Mouse (Mus musculus) gastrocnemius, postnatal 10 days (tissue): Measurements from ENCODE around the gene Tomm20. TPM values are rescaled to one million over a fixed set of nuclear protein-coding genes. Genes with fewer than 3 reads are reported as not detected.
"Not testable (repeated sequence)": the region's sequence is repeated elsewhere in the genome, so short reads cannot be mapped to it uniquely, and the experiment has no call there.

Experiments
- DNase-seq: peaks from one replicate; pipeline ENCODE4 v3.0.0; 2021; ENCODE audit warnings: mixed read lengths
- total RNA-seq, 2 experiments: library from RNA; stranded (reverse); gene quantifications; 2 replicates each; pipeline ENCODE4 v1.2.3; 2021

The Tomm20 gene
- total RNA-seq, 2 experiments from 2014 or later = 114 to 122 TPM

DNA sequence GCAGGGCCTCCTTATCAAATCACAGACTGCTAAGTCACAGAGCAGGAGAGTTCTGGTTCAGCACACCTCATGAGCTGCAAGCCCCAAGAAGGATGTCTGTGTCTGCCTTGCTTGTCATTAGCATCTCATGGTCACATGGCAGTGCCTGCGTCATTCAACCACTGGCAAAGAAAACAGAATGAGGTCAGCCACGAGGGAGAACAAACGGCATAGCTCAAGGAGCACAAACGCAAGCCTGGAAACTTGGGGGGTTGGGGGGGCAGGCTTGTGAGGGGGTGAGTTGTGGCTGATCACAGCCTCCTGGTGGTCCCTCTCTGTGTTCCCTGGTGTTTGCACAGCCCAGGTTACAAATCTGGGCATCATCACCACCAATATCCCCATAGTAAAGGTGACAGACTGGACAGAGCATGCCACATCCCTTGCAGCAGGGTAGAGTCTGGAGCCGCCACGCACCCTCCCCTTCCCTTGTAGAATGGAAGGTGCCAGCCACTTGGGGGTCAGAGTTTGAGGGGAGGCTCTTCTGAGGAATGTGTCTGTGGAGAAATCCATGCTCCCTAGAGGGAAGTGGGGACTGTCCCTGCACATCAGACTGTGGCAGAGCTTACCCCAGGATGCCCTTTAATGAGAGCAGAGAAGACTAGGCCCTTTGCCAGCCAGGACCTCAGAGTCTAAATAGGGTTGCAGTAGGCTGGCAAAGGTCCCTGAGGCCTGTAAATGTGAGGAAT, 61.3 kb downstream of the Tomm20 start:
- peak; percentile 53 for DNase-seq

DNA sequence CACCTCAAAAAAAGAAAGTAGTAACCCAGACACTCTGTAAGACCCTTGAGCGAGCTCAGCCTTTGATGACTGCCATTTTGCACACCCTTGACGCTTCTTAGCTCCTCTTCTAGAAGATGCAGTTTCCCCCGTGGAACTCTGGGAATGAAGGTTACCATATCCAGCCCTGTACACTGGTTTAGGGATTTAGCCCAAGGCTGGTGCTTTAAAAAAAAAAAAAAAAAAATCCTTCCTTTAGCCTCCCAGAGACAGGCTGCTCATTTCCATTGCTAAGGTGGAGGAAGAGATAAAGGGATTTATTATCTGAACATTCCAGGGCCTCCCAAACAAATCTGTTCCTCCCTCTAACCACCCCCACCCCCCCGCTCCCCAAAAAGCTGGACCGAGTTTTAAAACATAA, 61.9 kb downstream of the Tomm20 start:
- no peak for DNase-seq

DNA sequence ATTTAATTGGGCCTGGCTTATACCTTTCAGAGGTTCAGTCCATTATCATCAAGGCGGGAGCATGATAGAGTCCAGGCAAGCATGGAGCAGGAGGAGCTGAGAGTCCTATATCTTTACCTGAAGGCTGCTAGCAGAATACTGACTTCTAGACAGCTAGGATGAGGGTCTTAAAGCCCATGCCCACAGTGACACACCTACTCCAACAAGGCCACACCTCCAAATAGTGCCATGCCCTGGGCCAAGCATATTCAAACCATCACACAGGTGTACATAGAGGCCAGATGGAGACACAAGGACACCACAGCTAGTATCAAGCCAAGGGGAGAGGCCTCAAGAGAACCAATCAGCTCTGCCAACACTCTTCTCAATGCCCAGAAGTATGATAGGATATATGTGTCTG, 63.1 kb downstream of the Tomm20 start:
- not testable (repeated sequence) for DNase-seq

DNA sequence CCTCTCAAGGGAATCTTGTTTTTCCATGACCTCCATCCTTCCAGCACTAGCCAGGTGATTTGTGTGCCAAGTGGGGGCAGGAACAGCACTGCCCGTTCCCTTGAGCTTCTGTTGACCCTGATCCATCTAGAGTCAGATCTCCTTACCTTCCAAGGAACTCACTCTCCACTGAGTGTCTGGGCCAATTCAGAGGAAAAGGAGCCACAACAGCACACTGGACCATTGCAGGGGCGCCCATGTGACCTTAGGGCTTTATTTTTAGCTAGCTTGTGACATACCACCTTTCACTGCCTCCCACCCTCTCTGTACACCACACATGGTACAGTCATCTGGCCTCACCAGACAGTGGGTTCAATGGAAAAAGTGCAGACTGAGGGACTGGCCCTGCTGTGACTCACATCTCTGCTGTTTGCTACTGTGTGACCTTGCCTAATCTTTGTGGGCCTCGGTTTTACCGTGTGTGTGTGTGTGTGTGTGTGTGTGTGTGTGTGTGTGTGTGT, 64.0 kb downstream of the Tomm20 start:
- DNase-seq = no peak

Other genes with a start within 250 kb of the Tomm20 start
- gene Rbm34, start 25.2 kb upstream of the Tomm20 start, total RNA-seq = 1 to 10 TPM; 6.6 to 9.0 TPM
- gene Pard3, start 118.0 kb upstream of the Tomm20 start, total RNA-seq = 10 to 100 TPM; 30.3 to 37.2 TPM